Comparison of ENCODE assay signal across 8 mouse cellular contexts in genomic region chr9:13716316-13717099, GRCm38 (mm10). TPM values are rescaled to one million over a fixed set of nuclear protein-coding genes. Genes with fewer than 3 reads are reported as not detected.
DNase-seq lines count a peak whose midpoint lies in the region; ATAC-seq lines count a peak whose summit lies in the region.

No protein-coding gene starts in this region.

- H3K27me3 ChIP-seq in hindbrain, embryonic 15.5 days, result no peaks in the 10 kb centered on the region

- H3K4me3 ChIP-seq in hindbrain, embryonic 15.5 days, result no peak overlapping the region

- no peak overlapping the region for H3K27ac ChIP-seq in hindbrain, embryonic 15.5 days (replicated peaks)

- peak overlapping the region; percentile 37; the same call in 1 of the 2 replicates for H3K4me2 ChIP-seq in hindbrain, embryonic 15.5 days

- H3K9me3 ChIP-seq in hindbrain, embryonic 15.5 days, result no peaks in the 10 kb centered on the region

- H3K4me1 ChIP-seq in hindbrain, embryonic 15.5 days (replicated peaks), result peaks cover 2% of the 10 kb centered on the region; the same call in 1 of the 2 replicates

- no peak overlapping the region for H3K9ac ChIP-seq in hindbrain, embryonic 15.5 days

- WGBS in hindbrain, embryonic 15.5 days, result 23% methylated on average over 8 of the region's 8 CpGs

- H3K36me3 ChIP-seq in hindbrain, embryonic 15.5 days, result no peaks in the 10 kb centered on the region

- DNase-seq in T-cell, adult 2 months (ENCODE audit: low spot score), result peak; percentile 71
- DNase-seq in cerebellum, postnatal 10 days, result peak; percentile 89 to 93
- DNase-seq in frontal cortex, postnatal 14 days (ENCODE audit: low spot score in 2 of 2), result peak; percentile 65 to 83
- peak; percentile 70 to 71 for DNase-seq in layer of hippocampus, postnatal 36 days
- peak; percentile 63 to 84 for DNase-seq in lung, postnatal 4 days
- DNase-seq in retina, postnatal 7 days (ENCODE audit: low read depth, low spot score), result peak; percentile 53
- DNase-seq in urinary bladder, postnatal 25 days (ENCODE audit: low spot score), result peak; percentile 70

- ATAC-seq in hindbrain, embryonic 15.5 days (ENCODE audit: low FRiP score, low read depth), result peak; percentile 66

RNA-seq across cellular contexts. Expression of gene Mtmr2, which starts 31.7 kb away (rescaled TPM):
- polyA plus RNA-seq in hindbrain, embryonic 15.5 days (2015; fragmentation: Nextera tagmentation; extraction: Ambion mirVana), result 50.6 and 50.9 TPM in 2 replicates
- total RNA-seq in layer of hippocampus, postnatal 36 days (2021), result 10 to 100 TPM; 55.2 to 55.5 TPM
